Mouse (Mus musculus): ENCODE results near the gene Cdr2l. TPM values are rescaled to one million over a fixed set of nuclear protein-coding genes. Genes with fewer than 3 reads are reported as not detected.

Gene Cdr2l
- total and polyA plus RNA-seq, 3 experiments: not detected

- TF ChIP-seq ETS1 (conservative IDR thresholded peaks at IDR 0.05; ENCODE audit: low read depth, low read length) (no peak), MEF2A (IDR thresholded peaks at IDR 0.05; ENCODE audit: borderline replicate concordance, low read depth, low read length) (no peak), MAZ (IDR thresholded peaks at IDR 0.05; ENCODE audit: low read depth, low read length) (no peak), ZMIZ1 (IDR thresholded peaks at IDR 0.05; ENCODE audit: low read depth, low read length) (no peak), BHLHE40 (IDR thresholded peaks at IDR 0.05; ENCODE audit: low read depth, low read length) (peak; percentile 49; the same call in 1 of the 2 replicates), HCFC1 (IDR thresholded peaks at IDR 0.05; ENCODE audit: low read depth, low read length) (no peak), KAT2A (IDR thresholded peaks at IDR 0.05; ENCODE audit: insufficient replicate concordance, low read length) (no peak), EP300 (IDR thresholded peaks at IDR 0.05; ENCODE audit: low read length) (no peak), SIN3A (IDR thresholded peaks at IDR 0.05; ENCODE audit: low read length) (peak; percentile 77), ZC3H11A (IDR thresholded peaks at IDR 0.05; ENCODE audit: low read depth, low read length) (no peak), PAX5 (IDR thresholded peaks at IDR 0.05; ENCODE audit: low read length) (no peak), CHD2 (IDR thresholded peaks at IDR 0.05; ENCODE audit: low read length) (peak; percentile 75; the same call in 1 of the 2 replicates), ELF1 (IDR thresholded peaks at IDR 0.05; ENCODE audit: low read depth, low read length) (no peak), SMC3 (IDR thresholded peaks at IDR 0.05; ENCODE audit: low read depth, low read length) (no peak)
- Histone ChIP-seq H3K27me3 (replicated peaks) (peaks cover 92% of the 10 kb centered on the region), H3K9me3 (replicated peaks; ENCODE audit: low read length) (peaks cover 10% of the 10 kb centered on the region), H3K4me3 (replicated peaks in 1 of 3; ENCODE audit: low read depth in 2 of 3, low read length in 2 of 3, poor library complexity in 1 of 3) (peak overlapping the region in 2 of 3 experiments; percentile 17 to 57), H3K9ac (ENCODE audit: insufficient read depth, low read depth) (peak overlapping the region; percentile 35), H3K4me1 (ENCODE audit: control insufficient read depth in 1 of 2, insufficient read depth in 2 of 2) (peaks cover 4 to 10% of the 10 kb centered on the region in 2 experiments; a peak in 3 of 4 replicates), H3K79me2 (replicated peaks; ENCODE audit: control insufficient read depth, extremely low read depth, insufficient read depth, poor library complexity, severe bottlenecking) (no peaks in the 10 kb centered on the region), H3K4me2 (ENCODE audit: insufficient read depth, low read depth, poor library complexity, severe bottlenecking) (peak overlapping the region; percentile 94), H3K36me3 (replicated peaks in 1 of 2; ENCODE audit: control insufficient read depth in 1 of 2, insufficient read depth in 1 of 2, low read length in 1 of 2) (no peaks in the 10 kb centered on the region), H3K27ac (ENCODE audit: insufficient read depth, low read depth) (no peak overlapping the region)
- no peak for DNase-seq (ENCODE audit: extremely low read depth)
- in situ Hi-C loops (cut with MboI; ENCODE audit: low pct_ligation_motif_present, low pct_unique_long_range_greater_than_20kb, low sequenced_read_pairs): no loop called here
- dilution Hi-C loops (cut with MboI; ENCODE audit: extremely low pct_ligation_motif_present, extremely low pct_unique_long_range_greater_than_20kb, low sequenced_read_pairs): no loop called here
Observed at GRCm38 (mm10) chr11:115373805-115374694, 7.7 kb upstream of the Cdr2l start.

GRCm38 (mm10) chr11:115374695-115375425 is 6.9 kb upstream of the Cdr2l start:
- Histone ChIP-seq H3K27me3 (replicated peaks) (peaks cover 85% of the 10 kb centered on the region), H3K36me3 (replicated peaks in 1 of 2; ENCODE audit: control insufficient read depth in 1 of 2, insufficient read depth in 1 of 2, low read length in 1 of 2) (no peaks in the 10 kb centered on the region), H3K4me2 (ENCODE audit: insufficient read depth, low read depth, poor library complexity, severe bottlenecking) (peak overlapping the region; percentile 94), H3K9me3 (replicated peaks; ENCODE audit: low read length) (peaks cover 10% of the 10 kb centered on the region), H3K9ac (ENCODE audit: insufficient read depth, low read depth) (0 out of 2 replicates have a peak overlapping the region, but pooled peaks have one; percentile 35), H3K4me1 (ENCODE audit: control insufficient read depth in 1 of 2, insufficient read depth in 2 of 2) (peaks cover 4 to 10% of the 10 kb centered on the region in 2 experiments; a peak in 3 of 4 replicates), H3K27ac (ENCODE audit: insufficient read depth, low read depth) (no peak overlapping the region), H3K79me2 (replicated peaks; ENCODE audit: control insufficient read depth, extremely low read depth, insufficient read depth, poor library complexity, severe bottlenecking) (no peaks in the 10 kb centered on the region), H3K4me3 (replicated peaks in 1 of 3; ENCODE audit: low read depth in 2 of 3, low read length in 2 of 3, poor library complexity in 1 of 3) (no peak overlapping the region)
- TF ChIP-seq ZKSCAN1 (IDR thresholded peaks at IDR 0.05; ENCODE audit: borderline replicate concordance, low read depth, low read length): no peak
- TF ChIP-seq UBTF (IDR thresholded peaks at IDR 0.05; ENCODE audit: low read depth, low read length): no peak
- no peak for TF ChIP-seq MYC (IDR thresholded peaks at IDR 0.05; ENCODE audit: low read depth, low read length)
- TF ChIP-seq SIN3A (IDR thresholded peaks at IDR 0.05; ENCODE audit: low read length): peak; percentile 11; the same call in 1 of the 2 replicates
- dilution Hi-C loops (cut with MboI; ENCODE audit: extremely low pct_ligation_motif_present, extremely low pct_unique_long_range_greater_than_20kb, low sequenced_read_pairs) (no loop called here), in situ Hi-C loops (cut with MboI; ENCODE audit: low pct_ligation_motif_present, low pct_unique_long_range_greater_than_20kb, low sequenced_read_pairs) (no loop called here)
- DNase-seq (ENCODE audit: extremely low read depth): no peak
